Mouse (Mus musculus) C2C12 (cell line): ENCODE measurements at regions not wholly inside any gene's neighbourhood (a gene's known extent, or its start where the extent isn't known, plus 50 kb on each side); places are given as distances from the start of the nearest gene placed in this dataset.

Source experiments
- H3K27me3 ChIP-seq: one replicate; pipeline ENCODE4 v1.6.1; 2011; ENCODE audit not compliant: control insufficient read depth, insufficient read depth, insufficient read length
- H3K36me3 ChIP-seq: one replicate; pipeline ENCODE4 v1.6.1; 2011; ENCODE audit not compliant: control insufficient read depth, insufficient read depth
- H3K4me3 ChIP-seq: one replicate; pipeline ENCODE4 v1.5.1; 2011; ENCODE audit warnings: mild to moderate bottlenecking, control low read depth; ENCODE audit not compliant: poor library complexity, insufficient read depth, severe bottlenecking
- H3K79me2 ChIP-seq: one replicate; pipeline ENCODE4 v1.6.1; 2011; ENCODE audit not compliant: control insufficient read depth, insufficient read depth
- H3K79me3 ChIP-seq: one replicate; pipeline ENCODE4 v1.6.1; 2011; ENCODE audit warnings: low read depth, control low read depth
- H3ac ChIP-seq: one replicate; pipeline ENCODE3; 2011; ENCODE audit warnings: low read depth; ENCODE audit not compliant: control insufficient read depth, insufficient read length
- CEBPB ChIP-seq: IDR thresholded peaks from one replicate; pipeline ENCODE4 v1.6.1; 2011; ENCODE audit warnings: low read depth, mild to moderate bottlenecking, control low read depth, moderate library complexity
- CTCF ChIP-seq: IDR thresholded peaks from one replicate; pipeline ENCODE4 v1.5.1; 2011; ENCODE audit not compliant: control insufficient read depth, insufficient read depth, insufficient read length
- FOSL1 ChIP-seq: IDR thresholded peaks from one replicate; pipeline ENCODE4 v1.8.0; 2011; ENCODE audit warnings: mild to moderate bottlenecking, low read length; ENCODE audit not compliant: poor library complexity, insufficient read depth, severe bottlenecking
- MAX ChIP-seq: IDR thresholded peaks from one replicate; pipeline ENCODE4 v1.6.1; 2011; ENCODE audit warnings: mild to moderate bottlenecking, control low read depth
- MYOD1 ChIP-seq: IDR thresholded peaks from one replicate; pipeline ENCODE4 v1.6.1; 2011; ENCODE audit warnings: low read depth; ENCODE audit not compliant: control insufficient read depth, insufficient read length
- MYOG ChIP-seq: IDR thresholded peaks from one replicate; pipeline ENCODE4 v1.6.1; 2011; ENCODE audit not compliant: control insufficient read depth, insufficient read length; ENCODE audit errors: extremely low read depth
- USF1 ChIP-seq: IDR thresholded peaks from one replicate; pipeline ENCODE4 v1.6.1; 2011; ENCODE audit warnings: low read depth, mild to moderate bottlenecking, control low read depth, moderate library complexity

DNA sequence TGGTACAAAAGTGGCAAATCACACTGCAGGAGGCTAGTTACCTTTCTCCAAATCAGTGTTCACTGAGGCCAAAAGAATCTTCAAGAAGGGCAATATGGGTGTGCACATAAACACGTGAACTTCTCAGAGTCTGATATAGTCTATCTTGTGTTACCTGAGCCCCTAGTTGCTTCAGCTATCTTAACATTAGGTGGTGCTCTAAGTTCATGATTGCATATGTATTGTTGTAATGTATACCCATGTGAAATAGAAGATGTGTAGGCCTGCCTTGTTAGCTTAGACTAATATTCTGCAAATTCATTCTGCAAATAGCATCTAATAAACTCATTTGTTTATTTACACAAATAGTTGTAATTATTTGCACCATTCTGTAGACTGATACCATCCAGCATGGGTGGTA is 764.6 kb downstream of the Basp1 start:
- Histone ChIP-seq H3K79me2 (no peaks in the 10 kb centered on the region), H3K27me3 (no peaks in the 10 kb centered on the region), H3ac (no peak overlapping the region), H3K36me3 (no peaks in the 10 kb centered on the region), H3K4me3 (no peak overlapping the region), H3K79me3 (no peaks in the 10 kb centered on the region)
- no peak for TF ChIP-seq FOSL1
- no peak for TF ChIP-seq USF1
- no peak for TF ChIP-seq MYOG
- no peak for TF ChIP-seq MAX
- TF ChIP-seq CEBPB, result no peak
- no peak for TF ChIP-seq CTCF
- no peak for TF ChIP-seq MYOD1

DNA sequence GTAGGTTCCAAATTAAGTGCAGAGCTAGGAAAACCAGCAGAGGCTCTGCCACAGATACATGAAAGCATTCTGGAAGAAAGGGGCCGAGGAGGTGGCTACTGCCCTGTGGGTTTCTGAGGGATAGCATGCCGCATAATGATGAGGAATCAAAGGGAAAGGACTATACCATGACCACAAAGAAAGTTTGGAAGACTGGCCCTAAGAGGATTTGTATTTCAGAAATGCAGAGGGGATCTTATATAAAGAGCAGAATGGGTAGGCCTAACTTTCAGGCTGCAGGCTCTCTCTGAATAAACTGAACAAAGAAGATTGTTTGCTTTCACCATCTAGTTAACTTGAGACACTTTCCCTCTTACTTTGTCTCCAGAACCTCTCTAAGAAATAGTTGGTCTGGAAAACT is 777.9 kb downstream of the Basp1 start:
- Histone ChIP-seq H3K27me3 (no peaks in the 10 kb centered on the region), H3K36me3 (no peaks in the 10 kb centered on the region), H3K79me2 (no peaks in the 10 kb centered on the region), H3K79me3 (no peaks in the 10 kb centered on the region), H3K4me3 (no peak overlapping the region), H3ac (no peak overlapping the region)
- TF ChIP-seq CTCF (no peak), MAX (no peak), FOSL1 (no peak), CEBPB (no peak), MYOG (no peak), USF1 (no peak), MYOD1 (no peak)

DNA sequence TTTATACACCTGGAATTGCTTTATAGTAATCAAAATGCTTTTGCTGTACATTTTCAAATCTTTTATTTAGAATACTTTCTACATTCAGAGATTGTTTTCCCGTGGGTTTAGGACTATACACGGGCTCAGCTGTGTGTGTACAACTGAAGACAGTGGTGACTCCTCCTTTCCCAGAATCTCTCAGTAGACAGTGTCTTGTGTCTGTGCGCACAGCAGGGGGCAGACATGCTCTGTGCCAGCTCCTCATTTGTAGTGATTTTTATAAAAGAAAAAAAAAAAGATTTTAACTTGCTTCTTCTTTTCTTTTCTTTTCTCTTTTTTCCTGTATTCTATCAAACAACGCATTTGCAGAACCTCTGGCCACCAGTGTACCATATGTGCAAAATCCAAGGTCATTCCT is 817.3 kb downstream of the Basp1 start:
- Histone ChIP-seq H3K4me3 (no peak overlapping the region), H3K79me2 (no peaks in the 10 kb centered on the region), H3K79me3 (no peaks in the 10 kb centered on the region), H3K27me3 (no peaks in the 10 kb centered on the region), H3ac (no peak overlapping the region), H3K36me3 (no peaks in the 10 kb centered on the region)
- TF ChIP-seq CEBPB, result no peak
- TF ChIP-seq FOSL1, result no peak
- no peak for TF ChIP-seq CTCF
- TF ChIP-seq MYOD1, result no peak
- TF ChIP-seq MYOG, result no peak
- TF ChIP-seq USF1, result no peak
- TF ChIP-seq MAX, result no peak

DNA sequence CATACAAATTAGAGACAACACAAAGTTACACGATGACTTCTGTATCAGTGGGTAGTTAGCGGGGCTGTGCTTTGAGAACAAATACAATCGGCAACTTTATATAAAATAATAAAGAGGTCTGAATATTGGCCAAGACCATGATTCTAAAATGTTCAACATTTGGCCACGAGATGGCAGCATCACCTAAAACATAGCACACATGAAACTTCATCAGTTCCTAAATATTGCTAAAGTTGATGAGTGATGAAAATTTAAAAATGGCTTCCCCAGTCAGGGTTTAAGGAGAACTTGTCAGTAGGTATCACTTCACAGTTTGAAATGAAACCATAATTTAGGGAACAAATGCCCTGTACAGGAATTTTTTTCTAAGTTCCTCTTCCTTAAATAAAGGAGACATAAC is 824.6 kb downstream of the Basp1 start:
- no peak overlapping the region for H3ac ChIP-seq
- H3K79me2 ChIP-seq, result no peaks in the 10 kb centered on the region
- no peaks in the 10 kb centered on the region for H3K79me3 ChIP-seq
- TF ChIP-seq CEBPB (no peak), MYOD1 (no peak), CTCF (no peak), MYOG (no peak), USF1 (no peak), FOSL1 (no peak), MAX (no peak)
- H3K27me3 ChIP-seq, result no peaks in the 10 kb centered on the region
- no peak overlapping the region for H3K4me3 ChIP-seq
- no peaks in the 10 kb centered on the region for H3K36me3 ChIP-seq

DNA sequence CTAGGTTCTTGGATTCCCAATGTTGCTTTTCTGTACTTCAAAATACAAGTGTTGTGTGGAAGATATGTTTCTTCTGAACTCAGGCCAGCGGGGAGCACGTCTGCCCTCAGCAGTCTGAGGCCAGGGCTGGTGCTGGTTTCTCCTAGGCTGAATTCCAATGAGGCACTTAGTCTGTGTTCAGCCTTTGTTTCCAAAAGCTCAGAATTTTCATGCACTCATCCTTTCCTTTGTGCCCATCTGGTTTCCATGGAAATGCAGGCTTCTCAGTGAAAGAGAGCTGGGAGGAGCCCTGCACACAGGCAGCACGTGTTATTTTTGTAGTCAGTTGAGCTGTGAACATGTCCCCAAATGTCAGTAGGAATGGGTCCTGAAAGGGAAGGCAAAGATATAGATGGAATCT is 846.6 kb downstream of the Basp1 start:
- Histone ChIP-seq H3K27me3 (no peaks in the 10 kb centered on the region), H3ac (no peak overlapping the region), H3K36me3 (no peaks in the 10 kb centered on the region), H3K79me2 (no peaks in the 10 kb centered on the region), H3K79me3 (no peaks in the 10 kb centered on the region), H3K4me3 (no peak overlapping the region)
- TF ChIP-seq FOSL1, result no peak
- no peak for TF ChIP-seq USF1
- no peak for TF ChIP-seq MAX
- no peak for TF ChIP-seq CTCF
- TF ChIP-seq MYOD1, result no peak
- TF ChIP-seq MYOG, result no peak
- no peak for TF ChIP-seq CEBPB

DNA sequence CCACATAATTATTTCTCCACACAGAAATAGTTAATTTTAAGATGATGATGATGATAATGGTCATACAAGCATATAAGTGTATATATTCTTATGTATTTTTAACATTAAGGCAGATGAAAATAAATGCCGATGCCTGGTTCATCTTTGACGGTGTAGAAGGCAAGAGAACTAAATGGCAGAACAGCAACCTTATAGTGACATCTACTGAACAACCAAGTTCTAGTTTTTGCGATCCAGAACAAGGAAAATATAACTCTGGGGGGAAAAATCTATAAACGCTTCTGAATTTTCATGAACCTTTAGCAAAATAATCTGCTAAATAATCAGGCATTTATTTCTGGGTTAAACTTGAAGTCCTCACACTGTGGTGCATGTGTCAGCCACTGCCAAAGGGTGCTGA is 856.8 kb downstream of the Basp1 start:
- Histone ChIP-seq H3K4me3 (no peak overlapping the region), H3K79me3 (no peaks in the 10 kb centered on the region), H3K79me2 (no peaks in the 10 kb centered on the region), H3K27me3 (no peaks in the 10 kb centered on the region), H3K36me3 (no peaks in the 10 kb centered on the region), H3ac (no peak overlapping the region)
- TF ChIP-seq CEBPB, result no peak
- TF ChIP-seq MYOD1, result no peak
- TF ChIP-seq USF1, result no peak
- no peak for TF ChIP-seq CTCF
- no peak for TF ChIP-seq MYOG
- no peak for TF ChIP-seq MAX
